Mouse (Mus musculus): ENCODE measurements around the gene Wdr81.

Wdr81 gene

GRCm38 (mm10) chr11:75400099-75400498 is 54.4 kb downstream of the Wdr81 start:
- no peak for DNase-seq (ENCODE audit: low spot score in 2 of 2)

GRCm38 (mm10) chr11:75399411-75399841 is 55.1 kb downstream of the Wdr81 start:
- DNase-seq (ENCODE audit: low spot score in 2 of 2), result no peak

GRCm38 (mm10) chr11:75397452-75397851 is 57.1 kb downstream of the Wdr81 start:
- DNase-seq (ENCODE audit: low spot score in 2 of 2), result no peak

DNA sequence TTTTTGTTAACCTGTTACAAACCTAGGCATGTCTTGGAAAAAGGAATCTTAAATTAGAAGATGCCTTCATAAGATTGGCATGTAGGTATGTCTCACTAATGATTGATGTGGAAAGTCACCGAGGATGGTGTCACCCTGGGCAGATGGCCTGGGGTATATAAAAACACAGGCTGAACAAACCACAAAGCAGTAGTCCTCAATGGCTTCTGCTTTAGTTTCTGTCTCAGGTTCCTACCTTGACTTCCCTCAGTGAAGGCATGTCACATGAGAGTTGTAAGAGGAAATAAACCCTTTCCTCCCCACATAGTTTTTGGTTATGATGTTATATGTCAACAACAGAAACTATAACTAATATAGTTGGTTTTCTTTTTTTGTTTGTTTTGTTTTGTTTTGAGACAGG is 58.9 kb downstream of the Wdr81 start:
- no peak for DNase-seq (ENCODE audit: low spot score in 2 of 2)

Data from thymus, postnatal 10 days (tissue).